Mouse (Mus musculus) gastrocnemius, postnatal 10 days (tissue): ENCODE results near the gene Pla1a. TPM values are rescaled to one million over a fixed set of nuclear protein-coding genes. Genes with fewer than 3 reads are reported as not detected.

ENCODE experiments used
- DNase-seq: peaks from one replicate; pipeline ENCODE4 v3.0.0; 2021; ENCODE audit warnings: mixed read lengths
- total RNA-seq, 2 experiments: library from RNA; stranded (reverse); gene quantifications; 2 replicates each; pipeline ENCODE4 v1.2.3; 2021

Gene Pla1a
- total RNA-seq, 2 experiments from 2014 or later, result 1.4 to 1.6 TPM

DNA sequence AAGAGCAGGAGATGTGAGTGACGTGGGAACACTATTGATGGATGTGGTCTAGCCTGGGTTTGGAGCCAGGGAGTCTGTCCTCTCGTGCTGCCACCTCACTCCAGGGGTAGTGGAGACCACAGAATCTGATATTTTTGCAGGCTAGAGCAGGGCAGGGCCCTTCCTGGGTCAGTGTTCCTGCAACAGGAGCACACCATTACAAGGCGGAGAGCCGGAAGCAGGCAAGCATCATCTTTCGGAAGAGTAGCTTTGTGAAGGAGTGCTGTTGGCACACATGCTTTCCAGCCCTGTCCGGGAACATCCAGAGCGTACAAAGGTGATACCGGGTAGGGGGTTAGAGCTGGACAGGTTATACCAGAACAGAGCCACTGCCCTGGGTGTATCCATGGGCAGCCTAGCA is 569 bp upstream of the Pla1a start:
- no peak for DNase-seq

DNA sequence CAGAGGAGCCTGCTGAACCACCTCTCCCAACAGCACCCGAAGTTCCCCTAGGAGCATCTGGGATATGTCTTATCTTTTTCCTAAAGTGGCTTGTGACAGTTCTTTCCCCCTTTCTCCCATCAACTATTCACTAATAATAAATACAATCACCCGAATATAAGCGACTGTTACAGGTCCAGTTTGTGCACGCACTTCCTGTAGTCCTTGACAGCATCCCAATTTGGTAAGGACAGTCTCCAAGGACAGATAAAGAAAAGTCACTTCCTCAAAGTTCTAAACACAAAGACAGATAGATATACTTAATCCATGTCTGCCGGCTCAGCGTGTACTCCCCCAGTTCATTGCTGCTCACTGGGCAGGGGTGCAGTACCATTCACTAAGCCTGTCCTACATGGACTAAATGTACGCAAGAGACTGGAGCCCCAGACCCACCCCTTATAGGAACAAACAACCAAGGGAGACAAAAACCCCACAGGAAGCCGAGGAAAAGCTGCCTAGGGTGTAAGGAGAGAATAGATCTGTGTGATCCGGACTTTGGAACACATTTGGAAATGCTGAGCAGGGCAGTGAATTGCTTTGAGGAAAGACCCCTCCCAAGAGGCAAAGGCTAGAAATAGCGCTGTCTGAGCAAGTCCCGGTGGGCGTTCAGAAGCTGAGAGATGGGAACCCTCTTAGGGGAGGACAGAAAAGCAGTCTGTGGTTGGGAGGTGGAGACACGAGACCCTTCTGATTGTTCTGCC is 1.3 kb downstream of the Pla1a start:
- no peak for DNase-seq

DNA sequence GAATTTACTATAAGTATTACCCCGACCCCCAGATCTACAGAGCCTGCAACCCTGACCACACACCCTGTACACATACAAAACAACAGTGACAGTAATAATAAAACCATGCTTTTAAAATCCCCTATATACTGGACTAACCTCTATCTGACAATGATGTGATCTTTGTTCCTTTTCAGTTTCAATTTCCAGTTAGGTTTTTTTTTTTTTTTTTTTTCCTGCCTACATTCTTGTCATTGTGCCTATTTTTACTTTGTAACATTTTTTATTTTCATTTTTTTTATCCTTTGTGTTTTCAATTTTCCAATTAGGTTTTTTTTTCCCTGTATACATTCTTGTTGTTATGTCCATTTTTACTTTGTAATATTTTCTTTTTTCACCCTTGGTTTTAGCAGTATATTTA is 7.1 kb downstream of the Pla1a start:
- no peak for DNase-seq

DNA sequence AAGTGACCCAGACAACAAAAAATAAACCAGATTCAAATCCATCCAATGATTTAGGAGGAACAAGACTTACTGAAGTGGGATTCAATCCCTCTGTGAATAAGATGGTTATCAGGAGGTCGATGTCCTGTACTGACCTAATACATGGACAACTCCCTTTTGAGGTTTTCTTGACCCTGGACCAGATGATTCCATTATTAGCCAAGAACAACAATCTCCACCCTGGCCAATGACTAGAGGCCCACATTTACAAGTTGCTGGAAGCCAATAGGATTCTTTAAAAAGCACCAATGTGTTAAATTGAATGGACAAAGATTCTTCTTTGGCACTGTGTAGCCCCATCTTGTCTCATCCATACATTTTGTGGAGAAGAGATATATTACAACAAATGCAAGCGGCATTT is 7.6 kb downstream of the Pla1a start:
- no peak for DNase-seq

DNA sequence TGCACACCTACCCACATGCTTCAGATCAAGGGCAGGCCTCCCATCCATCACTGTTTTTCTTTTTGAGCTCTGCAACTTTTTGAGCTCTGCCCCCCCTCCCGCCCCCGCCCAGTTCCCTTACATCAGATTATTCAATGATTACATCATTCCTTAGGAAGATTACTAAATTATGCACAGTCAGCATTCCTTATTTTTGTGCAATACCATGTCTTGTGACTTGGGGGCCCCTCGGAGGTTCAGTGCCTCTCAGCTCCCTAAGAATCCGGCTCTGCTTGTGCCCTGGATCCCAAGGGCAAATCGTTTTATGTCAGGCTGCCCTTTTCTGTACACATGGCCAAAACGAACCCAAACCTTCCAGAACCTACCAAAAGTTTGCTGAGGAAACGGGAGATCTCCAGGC is 18.0 kb downstream of the Pla1a start:
- DNase-seq, result no peak

DNA sequence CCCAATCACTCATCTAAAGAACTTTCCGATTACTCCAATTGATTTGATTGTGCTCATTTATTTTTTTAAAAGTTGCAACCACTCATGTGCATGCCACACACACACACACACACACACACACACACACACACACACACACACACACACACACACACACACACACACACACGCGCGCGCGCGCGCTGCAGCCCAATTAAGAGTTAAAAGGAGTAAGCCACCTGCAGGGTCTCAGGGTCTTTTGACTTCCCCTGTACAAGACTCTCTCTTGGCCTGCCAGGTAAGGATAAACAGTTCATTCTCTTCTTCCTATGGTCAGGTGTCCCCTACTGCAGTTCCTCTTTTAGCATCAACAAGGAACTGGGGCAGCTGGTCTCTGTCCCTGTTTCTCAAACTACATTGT is 24.5 kb downstream of the Pla1a start:
- no peak for DNase-seq

DNA sequence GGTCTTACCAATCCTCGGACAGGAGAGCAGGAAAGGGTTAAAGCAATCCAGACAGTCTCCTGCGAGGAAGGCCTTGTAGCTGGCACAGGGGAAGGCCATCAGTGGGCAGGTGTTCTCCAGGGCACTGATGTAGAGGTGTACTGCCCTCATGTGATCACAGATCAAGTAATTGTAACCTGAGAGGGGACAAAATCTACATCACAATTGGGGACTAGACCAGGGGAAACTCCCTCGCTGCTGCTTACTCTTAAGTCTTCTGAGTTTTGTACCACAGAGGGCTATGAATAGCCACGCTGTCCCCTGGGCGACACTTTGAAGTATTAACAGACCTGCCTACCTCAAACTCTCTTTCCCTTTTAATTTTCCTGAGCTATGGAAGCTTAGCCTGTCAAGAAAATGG is 25.4 kb downstream of the Pla1a start:
- no peak for DNase-seq

DNA sequence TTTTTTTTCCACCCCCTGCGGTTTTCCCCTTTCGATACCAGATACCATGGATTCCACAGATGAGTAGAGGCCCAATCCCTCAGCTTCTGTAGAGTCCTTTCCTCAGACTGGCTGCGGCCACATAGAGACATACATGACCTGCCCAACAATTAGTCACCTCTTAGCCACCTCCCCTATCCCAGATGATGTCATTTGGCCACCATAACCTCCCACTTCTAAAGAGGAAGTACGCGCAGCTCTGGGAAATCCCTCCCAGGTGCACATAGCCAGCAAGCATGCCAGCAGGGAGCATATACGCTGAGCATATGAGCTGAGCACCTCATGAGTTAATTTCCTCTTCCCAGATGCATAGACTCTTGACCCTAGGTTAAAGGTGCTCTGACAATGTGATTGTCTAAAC is 26.2 kb downstream of the Pla1a start:
- no peak for DNase-seq

DNA sequence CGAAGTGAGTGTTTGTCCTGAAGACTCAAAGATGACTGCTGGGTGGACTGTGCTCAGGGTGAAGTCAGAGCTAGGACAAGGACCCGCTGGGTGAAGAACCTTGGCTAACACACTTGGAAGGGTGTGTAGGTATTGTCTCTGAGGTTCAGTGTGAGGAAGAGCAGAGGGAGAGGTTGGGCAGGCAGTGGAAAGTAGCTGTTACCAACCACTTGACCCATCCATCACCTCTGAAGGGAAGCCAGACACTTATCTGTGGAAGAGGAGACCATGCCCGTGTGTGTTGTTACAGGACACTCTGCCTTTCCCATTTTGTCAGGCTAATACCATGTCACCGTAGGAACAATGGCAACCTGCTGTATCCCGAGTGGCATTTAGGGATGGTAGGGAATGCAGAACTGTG is 26.7 kb downstream of the Pla1a start:
- DNase-seq, result no peak

DNA sequence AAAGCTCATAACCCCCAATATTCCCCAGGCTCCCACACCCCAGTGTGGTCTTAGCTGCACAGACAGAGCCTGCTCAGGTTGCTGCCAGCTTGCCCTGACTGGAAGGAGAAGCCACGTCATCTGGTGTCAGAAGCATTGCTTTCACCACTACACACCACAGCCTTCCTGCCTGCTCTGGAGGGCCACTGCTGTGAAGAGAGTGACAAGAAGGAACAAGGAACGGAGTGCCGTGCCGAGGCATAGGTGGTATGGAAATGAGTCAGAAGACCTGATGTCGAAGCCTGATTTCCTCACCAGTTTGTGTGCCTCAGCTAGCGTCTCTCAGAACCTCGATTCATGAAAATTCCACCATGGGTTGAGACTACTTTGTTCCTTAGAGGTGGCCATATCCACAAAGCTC is 29.3 kb downstream of the Pla1a start:
- DNase-seq, result no peak

DNA sequence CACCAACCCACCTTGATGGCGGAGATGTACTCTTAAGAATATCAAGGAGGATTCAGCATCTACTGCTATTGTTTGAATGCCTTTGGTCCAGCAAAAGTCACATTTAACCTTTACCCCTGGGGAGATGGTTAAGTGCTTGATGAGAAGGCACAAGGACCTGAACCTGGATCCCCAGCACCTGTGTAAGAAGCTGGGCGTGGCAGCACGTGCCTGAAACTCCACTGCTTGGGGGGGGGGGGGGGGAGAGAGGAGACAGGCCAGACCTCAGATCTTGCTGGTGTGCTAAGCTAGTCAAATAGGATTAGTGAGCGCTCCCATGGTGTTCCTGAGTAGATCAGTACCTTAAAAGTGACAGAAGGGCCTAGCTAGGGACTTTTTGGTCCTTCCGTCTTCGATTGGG is 31.5 kb downstream of the Pla1a start:
- no peak for DNase-seq

DNA sequence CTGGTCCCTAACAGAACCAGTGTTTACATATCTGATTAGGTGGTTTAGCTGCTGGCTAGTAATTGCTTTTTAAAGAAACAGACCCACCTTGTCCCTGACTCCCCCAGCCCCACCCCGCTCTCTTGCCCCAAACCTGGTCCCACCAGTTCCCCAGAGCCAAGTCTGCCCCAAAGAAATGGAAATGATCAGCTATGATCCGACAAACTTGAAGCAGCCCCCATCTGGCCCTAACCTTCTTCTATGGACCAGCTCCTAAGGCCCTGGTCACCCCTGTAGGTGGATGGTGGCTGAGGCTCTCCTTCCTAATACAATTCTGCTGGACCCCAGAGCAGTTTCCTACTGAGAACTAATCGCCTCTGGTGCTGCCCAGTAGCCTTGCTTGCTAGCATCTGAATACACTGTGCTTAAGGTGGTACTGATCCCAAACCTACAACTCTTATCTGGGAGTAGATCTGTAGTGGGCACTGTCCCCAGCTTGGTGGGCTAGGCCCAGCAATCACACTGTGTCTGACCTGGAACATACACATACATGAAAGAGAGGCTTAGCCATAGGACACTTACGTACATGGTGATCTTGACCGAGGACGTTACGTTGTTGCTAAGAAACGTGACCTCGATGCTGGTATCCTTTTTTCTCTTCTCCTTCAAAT is 32.5 kb downstream of the Pla1a start:
- no peak for DNase-seq

DNA sequence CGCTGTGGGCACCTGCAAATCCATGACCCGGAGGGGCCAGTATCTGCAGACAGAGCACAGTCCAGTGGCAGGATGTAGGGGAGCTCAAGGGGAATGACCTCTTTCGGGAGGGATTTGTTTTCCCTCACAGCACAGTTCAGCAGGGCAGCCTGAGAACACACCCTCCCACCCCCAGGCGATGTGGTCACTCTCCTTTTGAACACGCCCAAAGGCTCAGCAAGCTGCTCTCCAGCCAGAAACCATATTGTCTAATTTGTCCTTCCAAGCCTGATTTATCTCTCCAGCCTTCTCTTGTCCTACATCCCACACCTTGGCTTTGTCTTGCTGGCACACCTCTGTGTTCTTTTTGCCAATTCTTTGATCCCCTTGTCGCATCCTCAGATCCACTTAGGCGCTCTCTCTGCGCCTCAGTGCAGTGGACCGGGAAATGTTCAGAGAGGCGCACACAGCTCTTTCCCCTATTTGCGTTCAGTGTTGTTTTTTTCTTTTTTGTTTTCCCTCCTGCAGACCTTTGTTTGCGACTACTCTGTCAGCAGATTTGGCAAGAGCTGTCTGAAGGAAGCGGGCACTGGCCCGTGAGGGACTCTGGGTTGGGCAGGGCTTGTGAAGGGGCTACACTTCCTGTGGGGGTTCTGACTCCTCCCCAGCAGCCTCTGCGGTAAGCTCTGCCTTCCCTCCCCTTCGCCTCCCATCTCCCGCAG is 33.3 kb downstream of the Pla1a start:
- peak; percentile 36 for DNase-seq

DNA sequence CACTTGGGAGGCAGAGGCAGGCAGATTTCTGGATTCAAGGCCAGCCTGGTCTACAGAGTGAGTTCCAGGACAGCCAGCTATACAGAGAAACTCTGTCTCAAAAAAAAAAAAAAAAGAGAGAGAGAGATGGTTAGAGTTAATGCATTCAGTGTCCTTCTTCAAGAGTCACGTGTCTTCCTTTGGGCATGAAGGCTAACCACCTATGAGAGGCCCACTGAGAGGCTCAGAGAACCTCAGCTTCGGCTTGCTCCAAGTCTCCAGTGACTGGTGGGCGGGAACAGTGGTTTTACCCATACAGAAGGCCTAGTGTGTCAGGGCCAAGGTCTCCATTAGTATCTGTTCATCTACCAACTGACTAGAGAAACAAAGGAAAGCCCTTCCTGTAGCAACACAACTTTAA is 33.9 kb downstream of the Pla1a start:
- DNase-seq, result no peak

DNA sequence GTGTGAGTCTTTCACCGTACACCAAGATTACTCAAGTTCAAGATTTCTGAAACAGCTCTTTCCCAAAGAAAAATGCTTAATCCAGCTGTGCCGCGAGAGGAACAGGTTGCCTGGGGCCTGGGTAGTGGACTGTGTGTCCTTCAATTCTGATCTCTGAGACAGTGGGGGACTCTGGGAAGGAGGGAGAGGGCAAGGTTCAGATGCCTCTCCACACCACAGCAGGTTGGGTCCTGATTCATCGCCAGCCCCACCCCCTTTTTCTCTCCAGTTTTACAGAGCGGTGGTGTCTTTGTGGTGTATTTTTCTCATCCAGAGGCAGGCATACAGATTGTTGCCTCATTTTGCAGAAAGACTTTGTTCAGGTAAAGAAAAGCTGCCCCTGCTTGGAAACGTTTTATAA is 34.7 kb downstream of the Pla1a start:
- no peak for DNase-seq

DNA sequence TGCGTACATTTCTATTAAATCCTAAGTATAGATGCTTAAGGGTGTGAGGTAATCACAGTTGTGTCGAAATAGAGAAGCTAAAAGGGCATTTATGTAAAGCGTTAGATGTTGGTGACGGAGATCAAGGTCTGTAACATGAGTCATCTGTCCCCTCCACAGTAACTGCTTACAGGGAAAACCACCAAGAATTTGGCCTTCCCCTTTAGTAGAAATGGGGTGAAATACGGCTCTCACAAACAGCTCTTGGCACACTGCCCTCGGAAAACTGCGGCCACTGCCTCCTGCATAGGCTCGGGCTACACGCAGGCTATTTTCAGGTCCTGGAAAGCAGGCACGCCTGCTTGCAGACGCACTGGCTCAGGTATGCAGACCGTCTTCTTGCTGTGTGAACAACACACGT is 36.8 kb downstream of the Pla1a start:
- DNase-seq, result peak; percentile 72

DNA sequence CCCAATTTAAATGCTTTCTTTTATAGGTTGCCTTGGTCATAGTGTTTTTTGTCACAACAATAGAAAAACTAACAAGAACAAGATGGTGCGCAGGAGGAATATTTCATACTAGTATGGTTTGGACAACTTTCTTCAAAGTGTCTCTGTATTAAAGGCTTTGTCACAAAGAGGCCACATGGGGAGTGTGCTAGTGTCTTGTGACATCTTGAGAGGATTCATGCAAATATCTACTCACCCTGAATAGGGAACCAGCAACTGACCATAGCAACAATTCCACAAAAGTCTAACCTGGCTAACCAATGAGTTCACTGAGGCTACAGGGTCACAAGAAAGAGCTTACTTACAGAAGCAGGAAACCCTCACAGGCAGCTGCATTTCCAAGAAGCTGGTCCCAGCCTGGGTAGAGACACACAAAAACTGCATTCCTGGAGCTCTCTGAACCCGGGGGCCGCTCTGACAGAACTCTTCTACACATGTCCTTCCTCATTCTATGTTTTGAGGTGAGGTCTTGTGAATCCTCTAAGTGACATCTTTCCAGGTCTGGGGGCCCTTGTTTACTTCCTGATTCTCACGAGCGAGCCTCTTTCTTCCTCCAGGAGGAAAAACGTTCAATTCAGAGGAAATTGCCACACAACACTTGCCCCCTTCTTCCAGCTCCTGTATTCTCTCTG is 37.8 kb downstream of the Pla1a start:
- DNase-seq, result no peak

DNA sequence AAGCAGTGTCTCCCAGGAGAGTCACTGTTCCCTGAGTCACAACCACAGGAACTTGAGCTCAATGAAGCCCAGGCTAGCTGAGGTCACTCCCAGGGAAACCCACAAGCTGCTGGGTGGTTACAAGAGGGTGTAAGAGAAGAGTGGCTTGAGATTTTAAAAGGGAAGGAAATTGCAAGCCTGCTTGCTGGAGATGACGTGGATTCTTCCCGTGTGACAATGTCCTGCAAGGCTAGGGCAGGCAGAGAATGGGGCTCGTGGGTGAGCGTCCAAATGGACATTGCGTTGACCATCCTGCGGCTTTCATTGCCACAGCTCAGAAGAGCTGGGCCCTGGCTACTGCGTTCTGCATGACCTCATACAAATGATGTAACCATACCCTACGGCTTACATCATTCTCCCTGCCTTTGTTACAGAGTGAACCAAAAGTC is 38.7 kb downstream of the Pla1a start:
- no peak for DNase-seq

DNA sequence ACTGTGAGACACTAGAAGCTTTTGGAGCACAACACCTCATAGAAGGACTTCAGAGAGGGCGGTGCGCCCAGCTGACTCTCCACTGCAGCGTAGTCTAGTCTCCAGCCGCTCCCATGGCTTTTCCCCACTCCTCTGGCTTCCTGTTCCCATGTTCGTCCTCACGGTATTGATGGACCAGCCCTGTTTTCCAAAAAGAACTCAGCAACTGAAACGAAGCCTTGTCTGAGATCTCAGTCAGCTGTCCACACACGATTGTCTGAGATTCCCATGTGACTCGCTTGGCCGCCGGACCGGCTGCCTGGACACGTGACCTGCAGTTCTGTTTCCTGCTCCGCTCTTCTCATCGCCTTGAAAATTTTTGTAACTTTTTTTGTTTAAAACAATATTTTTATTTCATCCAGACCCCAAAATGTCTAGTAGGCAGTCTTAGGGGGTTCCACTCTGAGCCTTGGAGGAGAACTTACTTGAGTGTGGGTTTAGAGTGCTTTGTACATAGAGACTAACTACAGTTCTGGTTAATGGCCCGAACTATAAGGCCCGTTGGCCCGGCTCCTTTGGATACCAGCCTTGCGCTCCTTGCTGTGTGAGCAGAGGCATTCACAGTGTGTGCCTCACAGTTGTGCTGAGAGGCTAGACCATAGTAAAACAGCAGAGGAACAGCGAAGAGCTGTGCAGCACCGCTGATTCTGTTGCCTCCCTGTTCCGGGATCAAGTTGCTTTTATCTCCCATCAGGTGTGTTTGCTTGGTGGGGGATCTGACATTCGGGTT is 40.6 kb downstream of the Pla1a start:
- peak; percentile 72 for DNase-seq

DNA sequence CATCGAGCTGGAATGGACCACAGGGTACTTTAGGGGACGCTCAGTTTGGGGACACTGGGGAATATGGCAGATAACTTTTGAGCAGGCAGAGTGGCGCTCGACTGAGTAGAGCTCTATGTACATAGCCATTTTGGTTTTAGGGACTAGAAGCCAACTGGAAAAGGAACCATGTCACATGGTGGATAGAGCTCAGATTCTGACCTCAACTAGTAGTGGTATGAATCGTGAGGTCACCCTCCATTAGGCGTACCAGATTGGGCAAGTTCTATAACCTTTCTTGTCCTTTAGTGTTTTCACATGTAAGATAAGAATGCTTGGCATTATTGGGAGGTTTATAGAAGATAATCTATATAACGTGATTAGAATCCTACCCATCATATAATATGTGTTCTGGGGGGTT is 42.6 kb downstream of the Pla1a start:
- no peak for DNase-seq

DNA sequence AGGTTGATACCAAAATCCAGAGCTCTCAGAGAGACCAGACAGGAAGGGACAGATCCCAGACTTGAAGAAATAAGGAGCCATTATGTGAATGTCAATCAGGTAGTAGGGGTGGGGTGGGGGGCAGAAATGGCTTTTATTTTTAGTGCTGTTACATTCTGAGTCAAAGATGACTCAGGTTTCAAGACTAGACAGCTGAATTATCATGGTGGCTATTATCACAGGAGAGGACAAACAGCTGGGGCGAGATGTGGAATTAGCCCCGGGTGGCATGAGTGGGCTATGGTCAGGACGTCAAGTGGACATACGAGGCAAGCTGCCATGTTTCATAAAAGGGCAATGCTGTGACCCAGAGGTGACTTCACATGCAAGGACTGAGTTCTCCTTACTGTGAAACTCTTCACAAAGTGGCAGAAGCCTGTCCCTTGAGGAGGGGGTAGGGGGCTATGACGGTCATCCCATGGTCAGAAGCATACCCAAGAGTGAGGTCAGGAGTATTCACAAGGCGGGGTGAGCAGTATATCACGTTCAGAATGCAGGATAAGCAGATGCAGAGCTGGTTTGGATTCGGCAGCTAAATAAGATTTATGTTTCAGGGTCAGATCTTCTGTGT is 43.6 kb downstream of the Pla1a start:
- DNase-seq, result no peak

DNA sequence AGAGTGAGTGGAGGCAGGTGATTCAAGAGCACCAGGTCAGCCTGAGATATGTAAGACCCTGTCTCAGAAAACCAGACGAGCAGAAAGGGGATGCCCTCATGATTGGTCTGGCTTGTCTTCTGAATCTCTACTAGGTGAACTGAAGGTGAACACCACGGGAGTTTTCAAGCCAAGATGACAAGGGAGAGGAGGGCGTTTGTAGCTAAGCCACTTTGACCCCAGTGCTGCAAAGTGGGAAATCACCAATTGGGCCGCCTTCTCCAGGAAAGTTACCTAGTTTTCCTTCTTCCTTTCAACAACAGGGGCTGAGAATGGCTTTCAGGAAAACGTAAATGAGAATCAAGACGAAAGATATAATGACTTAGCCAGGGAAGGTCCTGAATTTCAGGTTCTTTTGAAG is 44.2 kb downstream of the Pla1a start:
- no peak for DNase-seq
